Mouse (Mus musculus) CD4-positive helper T cell, adult 2 months (primary cell): ENCODE results near the gene Shank1.
A peak's percentile ranks its signal among the peaks of the same experiment; 100 is the strongest.

Experiments
- DNase-seq: peaks from one replicate; pipeline ENCODE4 v3.0.0-alpha.2; 2012; ENCODE audit warnings: low read depth, missing footprints, low spot score

Gene Shank1

DNA sequence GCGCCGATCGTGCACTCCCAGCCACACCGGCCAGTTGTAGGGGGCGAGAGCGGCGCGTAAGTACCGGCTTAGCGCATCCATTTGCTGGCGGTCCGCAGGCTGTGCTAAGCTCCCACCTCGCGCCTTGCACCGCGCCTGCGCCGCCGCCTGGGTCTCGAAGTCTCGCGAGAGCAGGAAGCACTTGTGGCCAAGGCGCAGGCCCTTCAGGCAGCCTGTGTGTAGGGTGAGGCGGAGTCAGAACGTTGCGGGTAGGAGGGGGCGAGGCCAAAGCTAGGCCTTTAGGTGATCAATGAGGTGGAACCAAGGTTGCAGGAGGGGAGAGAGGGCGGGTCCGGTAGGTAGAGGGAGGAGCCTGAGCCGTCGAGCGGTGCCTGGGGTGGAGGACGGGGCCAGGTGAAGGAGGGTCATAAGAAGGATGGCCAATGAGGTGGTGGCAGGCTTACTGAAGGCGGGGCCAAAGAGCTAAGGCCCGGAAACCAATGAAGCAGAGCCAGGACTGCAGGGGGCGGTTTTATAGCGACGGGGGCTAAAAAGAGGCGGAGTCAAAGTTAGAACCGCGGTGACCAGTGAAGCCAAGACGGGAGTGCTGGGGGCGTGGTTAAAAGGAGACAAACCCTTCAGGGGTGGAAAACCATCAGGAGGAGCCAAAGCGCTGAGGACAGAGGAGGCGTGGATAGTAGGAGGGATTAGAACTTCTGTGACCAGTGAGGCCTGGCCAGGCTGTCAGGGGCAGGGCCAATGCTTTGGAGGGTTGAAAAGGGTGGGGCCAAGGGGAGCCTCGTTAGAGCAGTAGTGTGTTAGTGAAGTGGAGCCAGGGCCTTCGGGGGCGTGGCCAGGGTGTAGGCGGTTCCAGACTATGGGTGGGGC, 5.0 kb upstream of the Shank1 start:
- DNase-seq, result peak; percentile 99

DNA sequence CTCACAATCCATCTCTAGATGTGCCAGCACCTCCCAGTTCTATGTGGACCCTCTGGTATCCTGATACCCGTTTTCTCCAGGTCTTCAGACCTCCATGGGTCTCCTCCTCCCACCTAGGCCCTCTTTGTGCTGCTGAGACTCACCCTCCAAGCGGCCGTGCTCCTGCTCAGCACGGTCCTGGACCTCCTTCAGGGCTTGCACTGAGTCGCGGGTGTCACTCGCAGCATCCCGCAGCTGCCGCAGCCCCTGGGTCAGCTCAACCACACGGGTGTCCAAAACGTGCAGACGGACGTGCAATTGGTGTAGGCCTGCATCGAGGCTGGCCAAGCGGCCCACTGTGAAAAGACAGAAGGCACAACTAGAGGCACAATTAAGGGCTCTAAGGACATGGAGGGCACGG, 4.4 kb upstream of the Shank1 start:
- DNase-seq, result no peak

DNA sequence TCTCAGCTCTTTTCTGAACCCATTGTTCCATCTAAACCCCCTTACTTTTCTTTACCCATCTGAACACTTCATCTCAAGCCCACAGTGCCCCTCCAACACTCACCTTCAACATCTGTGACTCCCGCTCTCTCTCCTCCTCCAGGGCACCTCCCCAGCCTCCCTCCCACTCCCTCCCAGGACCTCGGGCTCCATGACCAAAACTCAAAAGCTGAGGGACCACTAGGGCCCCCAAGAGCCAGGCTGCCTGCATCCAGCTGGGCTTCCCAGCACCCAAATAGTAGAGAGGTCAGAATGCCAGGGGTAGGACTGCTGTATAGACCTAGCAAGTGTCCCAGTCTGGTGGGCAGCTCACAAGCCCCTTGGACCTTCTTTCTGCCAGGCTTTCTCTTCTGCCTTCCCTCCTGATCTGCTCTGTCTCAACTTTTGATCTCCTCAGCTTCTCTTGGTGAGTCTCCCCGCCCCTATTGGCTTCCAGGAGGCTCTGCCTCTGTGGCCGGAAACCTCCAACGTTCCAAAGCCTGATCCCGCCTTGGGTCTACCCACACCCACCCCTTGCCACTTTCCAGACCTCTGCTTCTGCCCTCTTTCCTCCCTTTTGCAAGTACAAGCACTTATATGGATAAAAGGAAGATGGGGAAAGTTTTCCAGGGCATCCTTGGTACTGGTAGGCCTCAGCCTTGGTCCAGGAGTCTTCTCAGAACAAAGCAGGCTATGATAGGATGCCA, 3.4 kb upstream of the Shank1 start, which contains the start of gene Clec11a:
Clec11a (minus strand) TSS at position 387 of the 725 bp plus-strand sequence.
- no peak for DNase-seq

DNA sequence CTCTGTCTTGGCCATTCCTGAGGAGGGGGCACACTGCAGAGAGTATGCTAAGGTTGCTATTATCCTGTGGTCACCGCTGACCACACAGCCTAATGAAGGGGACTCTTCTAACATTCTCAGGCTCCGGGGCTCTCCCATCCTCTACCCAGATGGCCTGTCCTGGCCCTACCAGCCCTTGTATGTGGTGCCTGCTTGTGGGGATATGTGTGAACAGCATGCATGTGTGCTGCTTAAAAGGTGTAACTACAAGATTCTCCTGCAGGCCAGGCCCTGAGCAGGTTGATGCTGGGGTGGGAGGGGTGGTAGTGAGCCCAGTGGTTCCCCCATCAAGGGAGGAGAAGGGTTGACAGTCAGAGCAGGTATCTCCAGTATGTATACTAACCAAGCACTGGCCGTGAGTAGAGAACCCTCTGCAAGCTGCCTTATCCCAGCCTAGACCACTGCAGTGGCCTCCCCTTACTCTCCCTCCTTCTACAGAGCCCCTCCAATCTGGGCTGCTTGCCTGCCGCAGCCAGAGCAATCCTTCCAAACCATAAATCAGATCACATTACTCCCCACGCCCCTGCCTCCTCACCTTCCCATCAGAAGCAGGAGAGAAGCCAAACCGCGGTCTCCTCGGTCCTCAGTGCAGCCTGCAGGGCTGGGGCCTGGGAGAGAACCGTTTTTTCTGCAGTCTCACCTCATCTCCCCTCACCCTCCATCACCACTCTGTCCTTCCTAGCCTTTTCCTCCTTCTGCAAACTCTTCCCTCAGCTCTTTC, 2.6 kb upstream of the Shank1 start:
- DNase-seq, result no peak

DNA sequence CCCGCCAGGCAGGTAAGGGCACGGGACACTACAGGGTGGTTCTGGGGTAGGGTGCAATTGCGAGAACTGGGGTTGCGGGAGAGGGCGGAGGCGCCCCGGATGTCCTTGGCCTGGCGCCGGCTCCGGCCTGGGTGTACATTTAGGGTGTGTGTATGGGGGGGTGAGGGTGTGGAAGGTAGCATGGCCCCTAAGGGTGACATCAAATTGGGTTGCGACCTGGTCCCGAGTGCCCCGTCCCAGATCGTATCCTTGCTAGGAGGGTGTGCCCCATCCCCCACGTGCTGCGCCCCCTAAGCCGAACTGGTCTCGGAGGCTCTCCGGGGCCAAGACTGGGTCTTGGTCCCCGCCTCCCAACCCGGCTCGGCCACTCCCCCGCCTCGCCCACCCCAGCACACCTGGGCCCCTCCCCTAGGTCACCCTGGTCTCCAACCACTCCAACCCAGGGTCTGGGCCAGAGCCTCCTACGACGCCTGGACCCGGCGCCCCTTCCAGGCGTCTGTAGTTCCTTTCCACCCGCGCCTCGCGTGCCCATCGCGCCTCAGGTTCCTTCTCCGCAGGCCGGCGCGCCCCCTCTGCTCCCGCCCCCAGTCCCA, 328 bp downstream of the Shank1 start:
- DNase-seq, result peak; percentile 31

DNA sequence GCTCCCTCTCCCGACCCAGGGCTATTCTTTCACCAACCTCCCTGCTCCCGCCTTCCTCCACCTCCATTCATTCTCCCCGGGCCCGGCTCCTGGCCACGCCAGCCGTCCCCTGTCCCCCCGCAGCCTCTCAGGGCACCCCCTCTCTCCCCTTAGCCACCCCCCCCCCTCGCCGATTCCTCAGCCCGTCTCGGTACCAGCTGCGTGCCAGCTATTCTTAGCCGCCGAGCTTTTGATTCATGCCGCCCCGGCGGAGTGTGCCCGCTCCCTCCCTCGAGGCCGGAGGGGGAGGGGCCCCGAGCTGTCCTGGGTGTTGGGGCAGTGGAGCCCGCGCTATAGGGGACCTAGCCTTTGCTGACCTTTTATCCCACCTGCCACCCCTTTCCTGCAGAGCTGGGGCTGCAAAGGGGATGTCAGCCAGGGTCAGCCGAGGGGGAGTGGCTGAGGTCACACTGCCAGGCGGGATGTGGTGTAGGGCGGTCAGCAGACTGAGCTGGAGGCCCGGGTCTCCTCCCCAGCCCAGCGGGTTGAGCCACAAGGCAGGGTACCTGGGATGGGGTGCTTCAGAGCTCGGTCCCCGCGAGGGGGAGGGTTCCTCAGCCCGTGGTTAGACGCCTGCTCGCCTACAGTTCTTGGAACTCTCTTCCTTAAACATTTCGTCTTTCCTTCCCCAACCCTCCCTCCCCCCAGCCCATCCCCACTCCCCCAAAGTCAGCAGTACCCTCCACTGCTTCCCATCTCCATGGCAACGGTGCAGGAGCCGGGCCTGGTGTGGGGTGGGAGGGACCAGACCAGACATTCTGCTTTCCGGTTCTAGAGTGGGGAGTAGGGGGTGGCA, 1.0 kb downstream of the Shank1 start:
- DNase-seq, result peak; percentile 17

DNA sequence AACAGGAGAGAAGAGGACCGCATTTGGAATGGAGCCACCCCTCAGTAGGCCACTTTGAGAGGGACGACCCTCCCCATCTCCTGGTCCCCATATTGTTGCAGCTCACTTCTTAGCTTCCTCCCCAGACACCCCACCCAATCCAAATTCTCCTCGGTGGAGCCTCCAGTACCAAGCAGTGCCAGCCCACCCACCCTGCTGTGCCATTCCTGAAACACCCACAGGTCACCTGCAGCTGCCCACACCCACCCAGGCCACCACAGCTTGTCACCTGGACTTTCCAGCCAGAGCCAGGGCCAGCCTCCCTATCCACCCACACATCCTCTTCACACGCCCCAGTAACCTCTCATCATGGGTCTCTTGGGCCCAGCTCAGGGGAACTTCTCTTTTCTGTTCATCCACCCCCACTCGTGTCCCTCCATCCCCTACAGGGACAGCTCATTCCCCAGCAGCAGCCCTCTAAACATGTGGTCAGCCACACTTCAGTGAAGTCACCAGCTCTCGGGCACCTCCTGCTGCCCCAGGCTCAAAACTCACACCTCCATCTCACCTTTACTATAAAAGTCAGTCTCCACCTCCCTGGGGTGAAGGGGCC, 1.8 kb downstream of the Shank1 start:
- DNase-seq, result no peak

DNA sequence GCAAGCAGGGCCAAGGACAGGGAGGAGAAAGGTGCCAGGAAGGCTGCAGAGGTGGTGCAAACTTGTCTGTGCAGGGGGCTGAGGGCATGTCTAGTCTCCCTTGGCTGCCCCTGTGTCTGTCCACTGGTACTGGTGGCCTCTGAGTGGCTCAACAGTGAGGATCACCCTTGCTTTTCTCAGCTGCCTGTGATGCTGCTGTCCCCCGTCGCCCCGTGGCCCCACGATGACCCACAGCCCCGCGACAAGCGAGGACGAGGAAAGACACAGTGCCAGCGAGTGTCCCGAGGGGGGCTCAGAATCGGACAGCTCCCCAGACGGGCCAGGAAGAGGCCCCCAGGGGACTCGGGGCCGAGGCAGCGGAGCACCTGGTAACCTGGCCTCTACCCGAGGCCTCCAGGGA, 2.4 kb downstream of the Shank1 start:
- no peak for DNase-seq

DNA sequence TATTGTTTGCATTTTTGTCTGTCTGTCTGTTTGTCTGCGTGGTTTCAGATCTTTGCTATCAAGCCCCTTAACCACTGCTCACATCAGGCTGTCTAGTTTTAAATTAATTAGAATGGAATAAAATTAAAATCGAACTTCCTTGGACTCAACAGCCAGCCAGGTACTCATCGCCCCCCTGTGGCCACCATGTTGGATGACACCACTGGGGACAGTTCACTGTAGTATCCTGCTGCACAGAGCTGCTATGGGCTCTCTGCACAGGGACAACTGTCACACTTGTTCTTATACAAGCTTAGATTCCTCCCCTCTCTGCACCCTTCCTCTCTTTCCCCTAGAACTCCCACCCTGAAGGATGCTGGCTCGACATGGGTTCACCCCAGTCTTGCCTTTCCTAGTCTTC, 7.9 kb downstream of the Shank1 start:
- peak; percentile 30 for DNase-seq

DNA sequence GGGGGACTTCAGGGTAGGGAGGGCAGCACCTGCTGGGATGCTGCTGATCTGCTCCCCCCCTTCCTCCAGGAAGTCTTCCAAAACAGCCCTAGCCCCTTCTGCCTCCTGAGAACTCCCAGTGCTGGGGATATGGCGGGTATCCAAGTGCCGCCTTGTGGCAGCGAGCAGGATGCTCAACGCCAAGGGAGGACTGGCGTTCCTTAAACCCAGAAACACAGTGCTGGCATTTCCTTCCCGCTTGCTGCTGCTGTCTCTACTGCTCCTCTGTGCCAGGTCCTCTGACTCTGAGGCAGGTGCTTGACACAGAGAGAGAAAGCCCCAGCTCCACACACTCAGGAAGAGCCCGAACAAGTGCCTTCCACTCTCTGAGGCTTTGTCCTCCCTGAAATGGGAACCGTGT, 10.8 kb downstream of the Shank1 start:
- DNase-seq, result no peak

DNA sequence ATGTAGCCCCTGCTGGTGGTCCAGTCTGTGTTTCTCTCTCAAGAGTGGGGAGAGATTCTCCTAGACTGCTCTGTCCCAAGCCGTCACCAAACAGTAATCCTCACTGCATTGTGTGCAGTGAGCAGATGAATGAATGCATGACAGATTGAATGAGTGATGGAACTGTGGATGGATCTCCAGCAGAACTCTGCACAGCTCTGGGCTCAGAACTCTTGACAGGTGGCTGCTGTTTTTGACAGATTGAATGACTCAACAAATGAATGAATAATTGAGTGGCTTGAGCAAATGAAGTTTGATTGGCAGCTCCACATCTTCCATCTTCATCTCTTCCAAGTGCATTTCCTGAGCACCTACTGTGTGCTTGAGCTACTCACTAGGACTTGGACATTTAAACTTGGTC, 12.2 kb downstream of the Shank1 start:
- no peak for DNase-seq

DNA sequence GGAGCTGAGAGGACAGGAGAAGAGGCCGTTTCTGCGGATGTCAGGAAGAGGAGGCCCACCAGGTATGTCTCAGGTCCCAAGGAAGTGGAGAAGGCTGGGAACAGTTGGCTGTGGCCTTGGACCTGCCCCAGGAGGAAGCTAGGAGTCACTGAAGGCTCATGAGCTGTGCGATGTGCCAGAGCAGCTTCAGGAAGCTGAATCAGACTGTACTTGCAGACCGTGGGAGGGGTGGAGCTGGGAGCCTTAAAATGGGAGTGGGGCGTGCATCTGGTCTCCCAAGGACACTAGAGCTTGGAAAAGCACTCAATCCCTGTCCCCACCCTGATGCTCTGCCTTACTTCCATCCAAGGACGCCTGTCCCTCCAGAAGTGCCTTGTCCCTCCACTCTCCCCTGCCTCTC, 16.6 kb downstream of the Shank1 start:
- no peak for DNase-seq

DNA sequence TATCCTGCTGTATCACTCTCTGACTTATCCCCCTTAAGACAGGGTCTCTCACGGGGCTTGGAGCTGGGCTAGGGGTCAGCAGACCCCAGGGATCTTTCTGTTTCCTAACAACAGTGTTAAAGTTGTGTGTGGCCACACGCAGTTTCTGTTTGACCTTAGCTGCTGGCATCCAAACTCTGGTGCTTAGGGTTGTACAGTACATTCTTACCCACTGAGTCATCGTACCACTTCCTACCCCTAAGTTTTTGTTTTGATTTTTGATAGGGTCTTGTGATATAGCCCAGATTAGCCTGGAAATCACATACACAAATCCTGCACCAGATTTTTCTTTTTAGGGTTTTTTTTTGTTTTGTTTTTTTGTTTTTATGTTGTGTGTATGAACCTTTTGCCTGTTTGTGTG, 22.3 kb downstream of the Shank1 start:
- no peak for DNase-seq

DNA sequence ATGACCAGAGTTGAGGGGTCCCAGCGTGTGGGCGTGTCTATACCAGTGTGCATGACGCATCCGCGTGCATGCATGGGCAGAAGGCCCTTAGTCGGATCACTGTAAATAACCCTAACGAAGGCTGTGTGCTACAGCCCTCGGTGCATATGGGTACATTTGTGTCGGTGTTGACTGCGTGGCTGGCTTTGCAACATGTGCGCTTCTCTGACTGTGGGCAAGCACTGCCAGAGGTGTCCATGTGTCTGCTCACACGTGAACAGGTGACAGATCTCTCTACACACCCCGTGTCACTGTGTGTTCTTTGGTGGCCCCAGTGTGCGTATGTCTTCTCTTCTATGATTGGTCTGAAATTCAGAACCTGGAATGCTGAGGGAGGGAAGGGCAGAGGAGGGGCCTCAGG, 24.1 kb downstream of the Shank1 start:
- no peak for DNase-seq

DNA sequence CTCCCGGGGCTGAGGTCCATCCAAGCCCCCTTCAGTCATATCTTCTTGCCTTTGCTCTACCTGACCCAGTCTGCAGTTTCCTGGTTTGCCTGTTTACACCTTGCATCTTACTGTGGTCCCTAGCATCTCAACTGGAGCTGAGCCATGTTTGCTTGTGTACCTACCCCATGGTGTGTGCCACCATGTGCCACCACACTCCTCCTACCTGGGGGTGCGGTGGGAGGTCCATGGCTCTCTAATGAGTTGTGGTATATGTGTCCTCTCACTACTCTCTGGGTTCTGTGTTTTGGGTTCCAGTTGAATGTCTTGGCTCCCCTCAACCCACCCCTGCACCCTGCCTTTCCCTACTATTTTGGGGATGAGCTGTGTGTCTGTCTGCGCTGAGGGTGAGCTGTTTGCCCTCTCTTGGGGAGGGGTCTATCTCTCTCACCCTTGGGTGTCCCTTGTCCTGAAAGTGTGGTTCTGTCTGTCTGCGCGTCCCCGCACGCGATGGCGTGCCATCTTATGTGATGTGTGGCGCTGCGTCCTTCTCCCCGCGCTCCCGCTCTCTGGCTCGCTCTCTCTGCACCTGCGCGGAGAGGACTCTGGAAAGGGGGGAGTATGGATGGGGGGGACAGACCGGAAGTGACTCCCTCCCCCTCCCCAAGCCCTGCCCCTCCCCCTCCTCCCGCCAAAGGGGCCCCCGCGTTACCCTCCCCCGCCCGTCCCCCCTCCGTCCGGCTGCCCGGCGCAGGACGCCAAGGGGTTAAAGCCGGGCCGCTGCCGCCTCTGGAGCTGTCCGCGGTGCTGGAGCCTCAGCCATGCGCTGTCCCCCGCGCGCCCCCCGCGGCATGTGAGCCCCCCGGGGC, 25.2 kb downstream of the Shank1 start:
- no peak for DNase-seq

DNA sequence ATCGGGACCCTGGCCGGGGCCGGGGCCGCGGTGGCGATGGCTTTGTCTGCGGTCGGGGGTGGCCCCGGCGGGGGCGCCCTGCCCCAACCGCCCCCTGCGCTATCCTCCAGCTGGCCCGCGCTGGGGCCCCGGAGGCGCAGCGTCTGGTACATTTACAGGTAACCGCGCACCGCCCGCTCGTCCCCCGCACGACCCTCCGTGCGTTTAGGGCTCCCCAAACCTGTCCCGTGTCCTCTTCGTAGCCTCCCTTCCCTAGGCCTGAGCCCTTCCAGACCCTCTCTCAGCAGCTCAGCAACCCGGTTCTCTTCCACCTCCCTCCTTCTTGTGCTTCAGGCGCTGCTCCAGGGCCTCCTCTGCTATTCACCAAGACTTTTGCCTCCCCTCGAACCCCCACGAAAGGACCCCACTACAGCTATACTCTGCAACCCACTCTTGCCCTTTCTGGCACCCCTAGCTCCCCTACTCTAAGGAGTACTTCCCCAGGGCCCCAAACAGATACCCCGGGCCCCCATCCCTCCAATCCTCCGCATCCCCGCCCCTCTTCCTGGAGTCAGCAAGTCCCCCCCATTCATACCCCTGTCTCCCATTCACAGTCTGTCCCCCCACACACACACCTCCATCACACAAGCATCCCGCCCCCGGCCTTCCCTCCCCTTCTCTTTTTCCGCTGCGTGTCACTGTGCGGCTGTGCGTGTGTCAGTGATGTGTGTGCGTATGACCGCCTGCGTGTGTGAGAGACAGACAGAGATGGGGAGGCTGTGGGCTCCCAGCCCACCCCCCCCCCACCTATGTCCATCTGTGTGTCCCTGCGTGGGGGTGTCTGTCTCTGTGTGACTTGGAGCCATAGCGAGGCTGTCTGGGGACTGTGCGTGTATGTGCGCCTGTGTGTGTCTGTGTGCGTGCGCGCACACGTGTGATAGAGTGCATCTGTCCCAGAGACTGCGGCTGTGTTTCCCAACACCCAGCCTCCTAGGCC, 26.3 kb downstream of the Shank1 start:
- DNase-seq, result no peak

DNA sequence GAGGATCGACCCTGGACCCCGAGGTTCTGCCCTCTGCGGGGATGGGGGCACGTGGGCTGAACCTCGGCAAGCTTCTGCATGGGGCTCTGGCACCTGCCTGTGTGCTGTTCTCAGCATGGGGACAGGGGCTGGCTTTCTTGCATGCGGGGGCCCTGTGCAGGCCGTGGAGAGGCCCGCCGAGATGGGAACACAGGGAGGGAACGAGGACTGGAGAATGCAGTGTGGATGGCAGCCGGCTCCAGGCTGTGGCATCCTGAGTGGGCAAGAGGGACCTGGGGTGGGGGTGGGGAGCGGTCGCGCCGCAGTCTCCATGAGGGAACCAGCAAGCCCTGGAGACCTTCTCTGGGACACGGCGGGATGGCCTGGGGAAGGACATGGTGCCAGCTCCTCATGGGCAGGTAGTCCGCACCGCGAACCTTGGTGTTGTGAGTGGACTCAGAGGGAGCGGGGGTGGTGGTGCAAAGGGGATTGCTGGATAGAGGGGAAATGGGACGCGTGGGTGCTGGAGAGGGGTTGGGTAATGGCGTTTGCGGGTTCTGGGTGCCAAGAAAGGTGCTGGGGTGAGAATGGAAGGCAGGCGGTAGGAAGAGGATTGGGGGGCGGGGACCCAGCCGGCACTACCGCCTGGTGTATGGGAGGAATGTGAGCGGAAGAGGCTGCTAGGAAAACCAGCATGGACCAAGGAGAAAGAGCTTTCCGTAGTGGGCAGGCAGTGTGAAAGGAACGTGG, 27.2 kb downstream of the Shank1 start:
- no peak for DNase-seq

DNA sequence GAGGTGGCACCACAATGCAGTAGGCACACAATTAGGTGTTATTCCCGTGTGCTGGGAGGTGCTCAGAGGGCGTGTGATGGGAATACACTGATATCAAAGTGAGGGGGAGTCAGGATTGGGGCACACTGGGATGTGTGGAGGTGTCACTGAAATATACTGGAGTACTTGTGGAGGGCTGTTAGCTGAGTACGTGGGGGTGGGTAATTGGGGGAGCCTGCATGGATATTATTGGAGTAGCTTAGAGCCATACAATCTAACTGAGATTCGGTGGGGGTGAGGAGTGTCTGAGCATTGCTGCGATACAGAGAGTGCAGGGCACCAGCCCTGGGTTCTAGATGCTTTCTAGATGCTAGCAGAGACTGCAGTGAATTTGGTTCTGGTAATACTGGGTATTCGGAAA, 30.2 kb downstream of the Shank1 start:
- DNase-seq, result no peak
